Mouse (Mus musculus): ENCODE results near the gene Scnn1a.

The Scnn1a gene

GRCm38 (mm10) chr6:125342198-125342597 lies 21.7 kb downstream of the Scnn1a start:
- DNase-seq (ENCODE audit: low spot score in 2 of 2): no peak

GRCm38 (mm10) chr6:125344084-125344483 lies 23.6 kb downstream of the Scnn1a start:
- DNase-seq (ENCODE audit: low spot score in 2 of 2): no peak

DNA sequence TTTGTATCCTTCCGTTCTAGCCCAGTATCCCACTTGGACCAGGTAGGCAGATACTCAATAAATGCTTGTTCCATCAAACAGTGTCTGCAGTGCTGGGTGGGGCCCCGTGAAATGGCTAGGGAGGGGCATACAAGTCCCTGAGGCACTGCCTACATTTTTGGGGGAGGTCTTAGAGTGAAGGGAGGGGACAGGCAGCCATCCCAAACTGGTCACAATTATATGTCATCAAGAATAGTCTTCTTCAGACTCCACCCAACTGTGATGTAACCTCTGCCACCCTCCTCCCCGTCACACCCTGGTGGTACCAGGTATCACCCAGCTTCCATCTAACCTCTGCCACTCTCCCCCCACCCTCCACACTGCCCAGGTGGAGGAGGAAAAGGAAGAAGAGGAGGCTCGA lies 24.4 kb downstream of the Scnn1a start:
- DNase-seq (ENCODE audit: low spot score in 2 of 2): no peak

DNA sequence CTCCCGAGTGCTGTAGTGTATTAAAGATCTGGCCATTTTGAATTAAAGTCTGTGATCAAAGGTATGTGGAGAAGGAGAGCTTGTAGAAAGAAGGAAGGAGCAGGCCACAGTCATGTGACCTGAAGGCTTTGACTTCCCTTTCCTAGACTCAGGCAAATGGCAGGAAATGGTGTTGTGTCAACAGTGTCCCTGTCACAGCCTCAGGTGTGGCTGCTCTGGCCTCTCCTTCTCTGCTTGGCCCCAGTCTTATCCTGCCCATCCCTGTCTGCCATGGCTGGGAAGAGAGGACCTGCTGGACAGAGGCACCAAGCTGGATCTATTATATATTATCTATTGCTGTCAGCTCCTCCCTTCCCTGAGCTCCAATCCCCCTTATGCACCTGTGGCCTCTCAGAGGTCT lies 25.2 kb downstream of the Scnn1a start:
- no peak for DNase-seq (ENCODE audit: low spot score in 2 of 2)

DNA sequence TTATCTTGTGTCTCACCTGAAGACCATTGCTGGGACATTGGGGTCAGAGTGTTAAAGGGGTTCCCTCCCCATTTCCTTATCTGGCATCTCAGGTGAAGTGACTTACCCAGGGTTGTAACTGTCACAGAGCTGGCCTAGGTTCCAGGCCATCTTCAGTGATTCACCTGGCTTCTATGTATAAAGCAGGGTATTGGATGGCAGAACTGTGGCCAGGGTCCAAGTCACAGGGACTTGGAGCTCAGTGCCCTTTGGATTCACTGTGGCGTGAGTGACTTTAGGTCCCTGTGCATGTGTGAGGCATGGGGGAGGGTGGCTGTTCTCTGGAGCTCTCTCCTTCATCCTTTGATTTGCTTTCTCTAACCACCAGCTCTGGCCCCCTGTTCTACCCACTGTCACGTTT lies 25.6 kb downstream of the Scnn1a start:
- no peak for DNase-seq (ENCODE audit: low spot score in 2 of 2)

GRCm38 (mm10) chr6:125348721-125349574 lies 28.5 kb downstream of the Scnn1a start, which contains the start of gene Tnfrsf1a:
Gene Tnfrsf1a (plus strand): TSS chr6:125349362.
- DNase-seq (ENCODE audit: low spot score in 2 of 2): no peak

DNA sequence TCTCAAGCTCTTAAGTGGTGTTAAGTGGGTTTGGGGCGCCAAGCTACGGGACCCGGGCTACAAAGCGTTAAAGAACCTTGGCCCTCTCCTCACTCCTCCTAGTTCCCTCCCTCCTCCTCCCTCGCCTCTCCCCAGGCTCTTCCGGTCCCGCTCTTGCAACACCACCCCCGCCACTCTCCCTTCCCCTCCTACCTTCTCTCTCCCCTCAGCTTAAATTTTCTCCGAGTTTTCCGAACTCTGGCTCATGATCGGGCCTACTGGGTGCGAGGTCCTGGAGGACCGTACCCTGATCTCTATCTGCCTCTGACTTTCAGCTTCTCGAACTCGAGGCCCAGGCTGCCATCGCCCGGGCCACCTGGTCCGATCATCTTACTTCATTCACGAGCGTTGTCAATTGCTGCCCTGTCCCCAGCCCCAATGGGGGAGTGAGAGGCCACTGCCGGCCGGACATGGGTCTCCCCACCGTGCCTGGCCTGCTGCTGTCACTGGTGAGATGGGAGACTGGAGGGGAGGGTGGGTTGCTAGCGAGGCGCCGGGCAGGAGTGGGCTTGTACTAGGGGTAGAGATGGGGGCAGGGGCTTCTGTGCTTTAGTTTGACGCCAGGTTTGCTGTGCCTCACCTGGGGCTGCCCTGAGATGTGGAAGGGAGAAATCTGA lies 29.2 kb downstream of the Scnn1a start:
- DNase-seq (ENCODE audit: low spot score in 2 of 2): no peak

DNA sequence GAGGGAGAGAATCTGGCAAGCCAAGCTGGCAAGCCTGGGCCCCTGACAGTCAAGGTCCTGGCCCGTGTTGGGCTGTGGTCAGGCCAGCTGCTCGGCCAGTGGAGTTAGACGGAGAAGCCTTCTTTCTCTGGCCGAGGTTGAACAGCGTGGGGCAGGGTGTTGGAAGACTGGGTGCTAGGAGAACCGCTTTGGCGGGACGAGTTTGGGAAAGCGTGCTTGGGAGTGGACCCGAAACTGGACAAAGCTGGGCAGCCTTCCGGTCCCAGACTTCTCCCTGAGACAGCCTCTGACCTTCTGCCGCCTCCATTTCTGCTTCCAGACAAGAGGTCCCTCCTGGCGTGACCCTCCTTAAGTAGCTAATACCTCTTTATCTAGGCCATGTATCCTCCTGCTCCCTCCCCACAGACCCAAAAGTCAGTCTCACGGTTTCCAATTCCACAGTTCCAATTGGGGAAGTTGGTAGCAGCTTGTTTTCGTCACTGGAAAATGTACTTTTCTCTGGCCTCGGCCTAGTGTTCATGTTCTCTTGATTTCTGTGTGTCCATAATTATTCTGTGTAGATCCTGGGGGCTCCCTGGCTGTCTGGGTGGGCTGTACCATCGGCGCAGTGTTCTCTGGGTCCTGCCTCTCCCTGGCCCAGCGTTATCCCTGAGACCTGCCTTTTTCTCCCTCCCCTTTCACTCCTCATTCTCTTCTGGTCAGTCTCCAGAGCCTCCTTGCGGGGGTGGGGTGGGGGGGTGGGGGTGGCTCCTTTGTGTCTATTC lies 30.0 kb downstream of the Scnn1a start:
- no peak for DNase-seq (ENCODE audit: low spot score in 2 of 2)

- DNase-seq (ENCODE audit: low spot score in 2 of 2): no peak
These were observed 30.5 kb downstream of the Scnn1a start for GRCm38 (mm10) chr6:125350995-125351324.

GRCm38 (mm10) chr6:125351368-125352045 lies 31.0 kb downstream of the Scnn1a start:
- DNase-seq (ENCODE audit: low spot score in 2 of 2): no peak

DNA sequence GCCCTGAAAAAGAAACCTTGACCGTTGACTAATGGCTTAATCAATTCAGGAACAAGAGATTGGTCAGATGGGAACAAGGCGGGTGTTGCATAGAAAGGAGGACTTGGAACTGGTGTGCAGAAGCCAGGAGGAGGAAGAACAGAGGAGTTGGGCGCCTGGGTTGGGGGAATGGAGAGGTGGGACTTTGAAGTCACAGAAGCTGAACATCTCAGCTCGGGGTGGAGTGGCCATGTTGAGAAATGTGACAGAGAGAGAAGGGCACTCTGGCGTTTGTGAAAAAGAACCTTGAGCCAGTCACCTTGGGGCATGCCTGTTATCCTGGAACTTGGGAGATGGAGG lies 31.6 kb downstream of the Scnn1a start:
- no peak for DNase-seq (ENCODE audit: low spot score in 2 of 2)

DNA sequence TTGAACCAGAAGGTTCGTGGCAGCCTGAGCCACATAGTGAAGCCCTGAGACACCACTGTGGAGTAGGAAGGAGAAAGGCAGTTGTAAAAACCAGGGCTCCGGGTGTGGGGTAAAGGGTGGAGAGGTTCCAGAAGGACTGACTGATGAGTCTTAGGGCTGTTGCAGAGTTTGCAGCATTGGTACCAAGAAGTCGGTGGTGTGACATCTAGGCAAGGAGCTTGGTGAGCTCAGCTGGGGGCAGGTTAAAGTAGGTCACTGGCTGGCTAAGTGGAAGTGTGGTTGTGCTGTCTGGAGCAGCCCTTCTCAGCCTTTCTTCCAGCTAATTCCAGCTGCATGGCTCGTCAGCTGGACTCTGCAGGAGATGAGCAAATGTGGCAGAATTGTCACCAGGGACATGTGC lies 32.4 kb downstream of the Scnn1a start:
- DNase-seq (ENCODE audit: low spot score in 2 of 2): no peak

GRCm38 (mm10) chr6:125353221-125353620 lies 32.8 kb downstream of the Scnn1a start:
- DNase-seq (ENCODE audit: low spot score in 2 of 2): no peak

DNA sequence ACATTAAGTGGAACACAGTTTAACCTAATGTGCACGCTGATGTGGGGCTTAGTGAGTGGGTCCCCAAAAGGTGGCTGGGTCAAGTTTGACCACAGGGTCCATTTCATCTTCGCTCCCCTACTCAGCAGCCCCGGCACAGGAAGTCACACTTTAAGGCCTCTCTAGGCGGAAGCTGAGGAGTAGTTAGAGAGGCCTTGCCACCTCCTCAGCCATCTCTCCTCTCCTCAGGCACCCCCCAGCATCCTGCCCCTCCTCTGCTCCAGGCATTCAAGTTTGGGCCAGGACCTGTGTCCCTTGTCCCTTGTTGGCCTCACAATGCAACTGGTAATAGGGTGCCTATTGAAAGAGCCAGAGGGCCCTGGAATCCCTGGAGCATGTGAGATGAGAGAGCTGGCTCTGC lies 33.2 kb downstream of the Scnn1a start:
- no peak for DNase-seq (ENCODE audit: low spot score in 2 of 2)

GRCm38 (mm10) chr6:125354352-125355151 lies 34.1 kb downstream of the Scnn1a start:
- DNase-seq (ENCODE audit: low spot score in 2 of 2): no peak

DNA sequence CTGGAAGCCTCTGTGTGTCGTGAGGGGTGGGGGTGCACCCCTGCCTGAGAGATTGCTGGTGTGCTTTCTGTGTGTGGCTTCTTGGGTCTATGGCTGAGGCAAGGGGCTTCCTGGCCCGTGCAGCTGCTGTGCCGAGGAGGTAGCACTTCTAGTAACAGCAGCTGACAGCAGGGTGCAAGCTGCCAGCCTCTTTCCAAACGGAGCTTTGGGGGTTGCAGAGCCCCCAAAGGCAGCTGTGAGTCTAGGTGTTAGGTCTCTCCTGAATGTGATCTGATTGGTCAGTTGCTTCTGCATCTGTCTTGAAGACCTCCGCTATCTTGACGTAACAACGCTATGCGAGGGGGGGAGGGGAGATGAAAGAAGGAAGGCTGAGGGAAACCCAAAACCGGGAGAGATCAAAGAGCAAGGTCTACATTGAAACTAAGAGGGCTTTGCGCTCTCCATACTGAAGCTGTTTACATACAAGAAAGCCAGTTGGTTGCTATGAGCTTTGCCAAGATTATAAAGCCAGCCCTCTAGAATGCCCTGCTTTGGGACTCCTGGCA lies 34.8 kb downstream of the Scnn1a start:
- no peak for DNase-seq (ENCODE audit: low spot score in 2 of 2)

- DNase-seq (ENCODE audit: low spot score in 2 of 2): no peak
These were observed 35.8 kb downstream of the Scnn1a start for GRCm38 (mm10) chr6:125356264-125356663.

GRCm38 (mm10) chr6:125357334-125357733 lies 36.9 kb downstream of the Scnn1a start:
- DNase-seq (ENCODE audit: low spot score in 2 of 2): no peak

DNA sequence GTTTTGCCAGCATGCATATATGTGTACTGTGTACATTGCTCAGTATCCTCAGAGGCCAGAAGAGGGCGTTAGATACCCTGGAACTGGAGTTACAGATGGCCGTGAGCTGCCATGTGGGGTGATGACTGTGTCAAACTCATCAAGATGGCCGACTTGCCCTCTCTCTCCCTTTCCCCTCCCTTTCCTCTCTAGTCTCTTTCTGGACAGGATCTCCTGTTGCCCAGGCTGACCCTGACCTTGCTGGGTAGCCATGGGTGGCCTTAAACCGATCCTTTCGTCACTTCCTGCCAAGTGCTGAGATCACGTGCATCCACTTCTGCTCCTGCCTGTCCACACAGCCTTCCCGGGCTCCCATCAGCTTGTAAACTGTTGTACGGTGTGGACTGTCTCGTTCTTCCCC lies 39.5 kb downstream of the Scnn1a start:
- no peak for DNase-seq (ENCODE audit: low spot score in 2 of 2)

DNA sequence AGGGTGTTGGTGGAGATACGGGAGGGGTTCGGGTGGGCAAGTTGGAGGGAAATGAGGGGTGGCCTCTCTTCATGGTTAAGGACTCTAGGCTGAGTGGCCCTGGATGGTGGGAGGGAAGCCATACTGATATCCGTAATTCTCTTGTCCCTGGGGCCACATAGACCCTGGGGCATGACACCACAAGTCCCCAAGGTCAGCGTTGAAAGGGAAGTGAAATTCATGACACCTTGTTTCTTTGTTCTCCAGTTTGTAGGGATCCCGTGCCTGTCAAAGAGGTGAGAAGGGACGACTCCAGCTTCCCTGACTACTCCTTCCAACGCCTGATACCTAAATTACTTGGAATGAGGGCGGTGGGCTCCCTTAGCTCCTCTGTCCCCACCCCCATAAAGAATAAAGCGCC lies 40.4 kb downstream of the Scnn1a start:
- no peak for DNase-seq (ENCODE audit: low spot score in 2 of 2)
